Mouse (Mus musculus) kidney, adult 18-20 months (tissue): ENCODE data around the gene Sap30.

Source experiments
- DNase-seq: peaks from one replicate; pipeline ENCODE4 v3.0.0; 2021

Gene Sap30

GRCm38 (mm10) chr8:57435768-57436436 lies 51.8 kb downstream of the Sap30 start:
- DNase-seq: no peak

- DNase-seq: no peak
Measured at GRCm38 (mm10) chr8:57432802-57433201, 54.9 kb downstream of the Sap30 start.
